Mouse (Mus musculus): ENCODE results near the gene Ets2.

GRCm38 (mm10) chr16:95686901-95687300, 15.0 kb upstream of the Ets2 start:
- TF ChIP-seq USF1 (IDR thresholded peaks at IDR 0.05; ENCODE audit: low read depth), result no peak
- TF ChIP-seq CTCF (IDR thresholded peaks at IDR 0.05; ENCODE audit: control insufficient read depth, insufficient read depth, insufficient read length), result no peak
